Mouse (Mus musculus): ENCODE data around the gene Slamf9.

The Slamf9 gene

GRCm38 (mm10) chr1:172512962-172513361 lies 37.8 kb downstream of the Slamf9 start:
- in situ Hi-C loops (cut with MboI, MseI), result no loop called here

GRCm38 (mm10) chr1:172513525-172514212 lies 38.5 kb downstream of the Slamf9 start:
- in situ Hi-C loops (cut with MboI, MseI), result no loop called here

GRCm38 (mm10) chr1:172514213-172514529 lies 39.0 kb downstream of the Slamf9 start:
- in situ Hi-C loops (cut with MboI, MseI), result no loop called here

GRCm38 (mm10) chr1:172514551-172515268 lies 39.6 kb downstream of the Slamf9 start:
- in situ Hi-C loops (cut with MboI, MseI), result no loop called here

- in situ Hi-C loops (cut with MboI, MseI), result no loop called here
Observed at GRCm38 (mm10) chr1:172515396-172515795, 40.2 kb downstream of the Slamf9 start.

- in situ Hi-C loops (cut with MboI, MseI), result no loop called here
Observed at GRCm38 (mm10) chr1:172518013-172518412, 42.9 kb downstream of the Slamf9 start.

GRCm38 (mm10) chr1:172519644-172520043 lies 44.5 kb downstream of the Slamf9 start:
- in situ Hi-C loops (cut with MboI, MseI), result no loop called here

GRCm38 (mm10) chr1:172520576-172521440 lies 45.6 kb downstream of the Slamf9 start, which contains the start of gene Cfap45:
Cfap45 (plus strand) TSS chr1:172520801.
- in situ Hi-C loops (cut with MboI, MseI), result no loop called here

- in situ Hi-C loops (cut with MboI, MseI), result no loop called here
Observed at GRCm38 (mm10) chr1:172522524-172522923, 47.4 kb downstream of the Slamf9 start.

- in situ Hi-C loops (cut with MboI, MseI), result no loop called here
Observed at GRCm38 (mm10) chr1:172523699-172524101, 48.5 kb downstream of the Slamf9 start.

- in situ Hi-C loops (cut with MboI, MseI), result loop anchor here (5.0 kb wide), 1 partner anchor 107 kb away; the partner anchor contains the start of gene Dusp23
Observed at GRCm38 (mm10) chr1:172525027-172525764, 50.0 kb downstream of the Slamf9 start.

- in situ Hi-C loops (cut with MboI, MseI), result loop anchor here (5.0 kb wide), 1 partner anchor 106 kb away; the partner anchor contains the start of gene Dusp23
Observed at GRCm38 (mm10) chr1:172525971-172526370, 50.8 kb downstream of the Slamf9 start.

GRCm38 (mm10) chr1:172526380-172527081 lies 51.4 kb downstream of the Slamf9 start:
- in situ Hi-C loops (cut with MboI, MseI), result loop anchor here (5.0 kb wide), 1 partner anchor 106 kb away; the partner anchor contains the start of gene Dusp23

GRCm38 (mm10) chr1:172527431-172527830 lies 52.3 kb downstream of the Slamf9 start:
- in situ Hi-C loops (cut with MboI, MseI), result loop anchor here (5.0 kb wide), 1 partner anchor 105 kb away; the partner anchor contains the start of gene Dusp23
